Mouse (Mus musculus) myocyte (in vitro differentiated cells): ENCODE measurements at regions not wholly inside any gene's neighbourhood (a gene's known extent, or its start where the extent isn't known, plus 50 kb on each side); places are given as distances from the start of the nearest gene placed in this dataset.

Experiments used
- CEBPB ChIP-seq: IDR thresholded peaks from 2 replicates; pipeline ENCODE4 v1.6.1; 2011; ENCODE audit warnings: mild to moderate bottlenecking, moderate library complexity; ENCODE audit not compliant: poor library complexity, insufficient read depth, severe bottlenecking
- POLR2A ChIP-seq: IDR thresholded peaks from one replicate; pipeline ENCODE4 v1.6.1; 2011; ENCODE audit warnings: low read depth, mild to moderate bottlenecking, control low read depth, moderate library complexity; ENCODE audit not compliant: insufficient read length
- REST ChIP-seq: IDR thresholded peaks from one replicate; pipeline ENCODE4 v1.6.1; 2011; ENCODE audit warnings: mild to moderate bottlenecking, control low read depth, moderate library complexity; ENCODE audit not compliant: insufficient read depth, insufficient read length
- USF1 ChIP-seq: IDR thresholded peaks from one replicate; pipeline ENCODE4 v1.6.1; 2011; ENCODE audit warnings: low read depth, mild to moderate bottlenecking, control low read depth, moderate library complexity

GRCm38 (mm10) chr5:16700546-16700945 lies 91.1 kb upstream of the Gm28710 start:
- TF ChIP-seq CEBPB (no peak), USF1 (no peak), POLR2A (no peak), REST (no peak)
